Mouse (Mus musculus) G1E (cell line): ENCODE measurements around the gene Fibp.

ENCODE experiments used
- CTCF ChIP-seq: IDR thresholded peaks from 2 replicates; pipeline ENCODE4 v1.5.1; 2012; ENCODE audit warnings: low read depth, low read length, inconsistent platforms, mixed read lengths
- GATA1 ChIP-seq: IDR thresholded peaks from 2 replicates; pipeline ENCODE4 v1.6.1; 2012; ENCODE audit warnings: borderline replicate concordance, low read length, inconsistent platforms, mixed read lengths
- GATA2 ChIP-seq: IDR thresholded peaks from 2 replicates; pipeline ENCODE4 v1.6.1; 2012; ENCODE audit warnings: low read depth, low read length, inconsistent platforms, borderline replicate concordance
- POLR2AphosphoS5 ChIP-seq: IDR thresholded peaks from 2 replicates; pipeline ENCODE4 v1.6.1; 2012; ENCODE audit warnings: low read depth, low read length, inconsistent platforms; ENCODE audit not compliant: insufficient replicate concordance
- TAL1 ChIP-seq: conservative IDR thresholded peaks from 2 replicates; pipeline ENCODE4 v1.6.1; 2012; ENCODE audit warnings: low read depth, low read length, inconsistent platforms, mixed read lengths

- TF ChIP-seq CTCF, result no peak
- no peak for TF ChIP-seq TAL1
- no peak for TF ChIP-seq GATA2
- no peak for TF ChIP-seq GATA1
- no peak for TF ChIP-seq POLR2AphosphoS5
These were observed 12.7 kb upstream of the Fibp start, which contains the start of gene Fosl1 for GRCm38 (mm10) chr19:5447515-5448353.
